Mouse (Mus musculus) c-Kit-positive CD71-negative TER-119-negative erythroid progenitor cells, embryonic 14.5 days (primary cell): ENCODE data around the gene Gm26920.
A peak's percentile ranks its signal among the peaks of the same experiment; 100 is the strongest.

Experiments
- DNase-seq: peaks from one replicate; pipeline ENCODE4 v3.0.0-alpha.2; 2013; ENCODE audit warnings: low read depth

The Gm26920 gene

DNA sequence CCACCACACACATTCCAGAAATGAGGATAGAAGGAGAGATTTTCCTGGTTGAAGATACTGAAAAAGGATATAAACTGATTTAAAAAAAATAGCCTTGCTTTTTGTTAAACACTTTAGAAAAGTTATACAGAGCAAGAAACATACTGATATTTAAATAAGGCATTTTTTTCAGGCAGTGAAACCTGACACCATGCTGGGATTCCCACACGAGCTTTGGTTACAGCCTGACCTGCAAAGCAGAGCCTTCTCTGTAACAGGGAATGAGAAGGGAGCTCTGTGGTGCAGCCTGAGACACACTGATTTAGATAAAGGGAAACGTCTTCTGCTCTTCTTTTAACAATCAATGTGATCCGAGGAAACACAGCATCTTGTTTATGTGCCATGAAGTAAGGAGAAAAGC lies 36.6 kb downstream of the Gm26920 start:
- DNase-seq = no peak

DNA sequence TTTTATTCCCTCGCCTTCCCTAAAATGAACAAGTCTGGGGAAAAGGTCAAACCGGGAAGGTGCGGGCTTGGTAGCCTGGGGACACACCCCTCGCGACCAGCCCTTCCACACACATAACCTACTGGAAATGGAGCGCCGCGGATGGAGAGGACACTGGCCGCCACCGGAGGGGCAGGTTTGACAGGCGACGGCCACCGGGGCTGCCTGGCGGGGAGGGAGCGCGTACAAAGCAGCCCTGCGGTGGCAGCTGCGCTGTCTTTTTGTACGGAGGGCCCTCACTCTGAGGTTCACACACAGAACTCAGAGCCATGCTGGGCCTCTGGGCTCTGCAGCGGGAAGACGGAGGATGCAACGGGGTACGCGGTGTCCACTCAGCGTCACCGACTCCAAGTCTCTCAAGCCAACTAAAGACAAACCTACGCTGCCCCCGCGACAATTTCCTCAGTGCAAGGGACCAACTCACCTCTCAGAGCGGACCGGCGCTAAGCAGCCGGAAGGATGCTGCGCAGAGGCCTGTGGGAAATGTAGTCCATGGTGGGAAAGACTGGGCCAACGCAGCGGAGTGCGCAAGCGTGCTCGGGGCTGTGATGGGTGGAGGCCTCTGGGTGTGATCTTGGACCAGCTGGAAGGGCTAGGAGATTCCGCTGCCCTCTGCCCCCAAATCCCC lies 39.2 kb downstream of the Gm26920 start, which contains the start of gene Zfp14:
Gene Zfp14 (minus strand): TSS at position 499 of the 667 bp plus-strand sequence.
- DNase-seq = peak; percentile 67

DNA sequence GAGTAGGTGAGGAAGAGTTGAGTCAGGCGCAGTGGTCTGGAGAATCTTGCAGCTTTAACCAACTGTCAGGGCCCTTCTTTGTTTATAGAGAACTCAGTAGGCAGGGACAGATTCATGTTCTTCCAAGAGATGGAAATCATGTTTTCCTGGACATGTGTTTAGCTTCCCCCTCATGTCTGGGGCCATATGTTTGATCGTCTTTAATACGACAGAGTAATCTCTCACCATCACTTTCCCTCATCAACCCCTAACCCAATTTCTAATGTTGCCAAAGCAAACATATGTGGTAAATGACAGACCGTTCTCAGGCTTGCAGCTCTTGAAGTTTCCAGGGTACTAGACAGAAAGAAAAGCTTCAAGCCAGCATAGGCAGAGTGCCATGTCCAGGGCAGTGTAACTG lies 42.1 kb downstream of the Gm26920 start:
- DNase-seq = no peak

DNA sequence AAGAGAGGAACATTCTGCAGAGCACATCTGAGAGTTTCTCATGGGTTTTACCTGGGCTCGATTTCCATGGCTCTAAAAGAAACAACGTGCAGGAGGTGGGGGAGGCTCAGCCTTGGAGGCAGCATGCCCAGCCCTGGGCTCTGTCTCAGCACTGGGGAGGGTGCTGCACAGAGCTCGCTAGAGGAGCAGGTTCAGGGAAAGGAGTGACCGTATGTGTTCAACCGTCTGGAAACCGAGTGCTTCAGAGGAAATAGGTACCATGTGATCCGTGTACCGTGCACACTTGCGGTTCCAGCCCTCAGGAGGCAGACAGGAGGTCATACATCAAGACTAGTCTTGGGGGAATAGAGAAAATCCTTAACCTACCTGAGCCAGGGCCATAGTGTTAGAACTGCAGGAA lies 45.9 kb downstream of the Gm26920 start:
- no peak for DNase-seq

DNA sequence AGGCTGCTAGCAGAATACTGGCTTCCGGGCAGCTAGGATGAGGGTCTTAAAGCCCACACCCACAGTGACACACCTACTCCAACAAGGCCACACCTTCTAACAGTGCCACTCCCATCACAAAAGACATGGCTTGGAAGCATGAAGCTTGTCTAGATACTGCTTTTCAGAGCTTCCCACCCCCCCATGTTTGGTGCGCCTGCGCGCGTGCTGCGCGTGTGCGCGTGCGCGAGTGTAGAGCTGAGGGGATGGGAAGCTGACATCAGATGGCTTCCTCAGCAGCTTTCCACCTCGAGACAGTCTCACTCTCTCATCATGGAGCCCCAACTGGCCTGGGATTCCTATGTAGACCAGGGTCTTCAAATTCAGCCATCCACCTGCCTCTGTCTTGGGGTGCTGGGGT lies 55.9 kb downstream of the Gm26920 start:
- DNase-seq = no peak

DNA sequence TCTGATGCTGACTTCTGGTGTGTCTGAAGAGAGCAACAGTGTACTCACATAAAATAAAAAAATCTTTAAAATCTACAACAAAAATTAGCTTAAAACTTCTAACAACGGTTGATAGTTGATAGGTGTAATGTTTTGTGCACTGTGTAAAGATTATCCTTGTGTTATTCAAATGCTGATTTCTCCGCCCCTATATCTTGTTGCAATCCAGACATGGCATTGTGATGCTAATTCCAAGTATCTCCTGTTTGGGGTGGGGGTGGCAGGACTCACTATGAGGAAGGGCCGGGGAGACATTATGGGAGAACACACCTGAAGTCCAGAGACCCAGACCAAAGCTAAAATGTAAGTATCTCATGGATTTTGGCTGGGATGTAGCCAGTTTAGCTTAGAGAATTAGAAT lies 58.8 kb downstream of the Gm26920 start:
- DNase-seq = no peak

DNA sequence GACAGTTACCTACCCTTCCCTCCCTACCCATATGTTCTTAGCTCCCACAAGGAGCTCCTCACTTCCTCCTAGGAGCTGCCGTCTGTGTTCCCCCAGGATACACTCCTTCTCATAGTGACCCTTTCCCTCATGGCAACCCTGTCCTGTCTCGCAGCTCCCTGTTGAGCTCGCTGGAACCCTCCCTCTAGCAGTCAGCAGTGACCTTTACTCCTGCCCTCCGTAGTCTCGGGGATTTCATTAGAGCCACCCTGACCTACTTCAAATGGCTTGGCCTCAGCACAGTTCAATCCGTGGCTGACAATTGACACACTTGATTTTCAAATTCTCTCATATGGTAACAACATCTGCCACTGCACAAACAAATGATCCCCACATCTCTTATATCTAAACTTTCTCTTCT lies 59.5 kb downstream of the Gm26920 start:
- DNase-seq = no peak

DNA sequence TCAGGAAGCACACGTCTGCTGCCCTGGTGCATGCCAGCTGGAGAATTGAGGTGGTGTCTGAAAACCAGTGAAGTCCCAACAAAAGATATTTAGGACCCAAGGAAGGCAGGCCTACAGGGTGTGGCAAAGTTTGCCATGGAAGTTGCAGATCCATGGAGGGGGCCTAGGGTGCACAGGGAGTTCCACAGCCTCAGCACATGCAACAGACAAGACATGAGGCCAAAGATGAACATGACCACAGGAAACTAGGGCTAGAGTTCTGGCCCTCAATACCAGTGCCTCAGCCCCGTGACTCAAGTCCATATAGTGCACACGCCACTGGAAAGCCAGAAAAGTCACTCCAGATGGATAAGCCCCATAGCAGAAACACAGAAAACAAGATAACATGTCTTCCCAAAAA lies 61.6 kb downstream of the Gm26920 start:
- DNase-seq = no peak

DNA sequence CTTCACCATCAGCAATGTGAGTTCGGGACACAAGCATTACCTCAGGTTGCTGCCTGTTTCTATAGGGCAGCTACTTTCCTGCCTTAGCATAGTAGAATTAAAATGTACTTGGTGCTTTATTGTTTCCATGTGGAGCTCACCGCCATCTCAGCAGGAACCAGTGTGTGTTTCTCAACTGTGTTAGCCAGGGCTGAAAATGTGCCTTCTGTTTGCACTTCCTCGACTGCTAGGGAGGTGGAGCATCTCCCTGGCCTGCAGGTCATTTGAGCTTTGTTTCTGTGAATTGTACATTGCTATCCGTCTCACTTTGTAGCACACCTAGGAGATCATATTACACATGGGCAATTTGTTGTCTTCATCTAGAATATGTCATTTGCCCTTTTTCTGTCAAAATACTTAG lies 62.9 kb downstream of the Gm26920 start:
- no peak for DNase-seq

DNA sequence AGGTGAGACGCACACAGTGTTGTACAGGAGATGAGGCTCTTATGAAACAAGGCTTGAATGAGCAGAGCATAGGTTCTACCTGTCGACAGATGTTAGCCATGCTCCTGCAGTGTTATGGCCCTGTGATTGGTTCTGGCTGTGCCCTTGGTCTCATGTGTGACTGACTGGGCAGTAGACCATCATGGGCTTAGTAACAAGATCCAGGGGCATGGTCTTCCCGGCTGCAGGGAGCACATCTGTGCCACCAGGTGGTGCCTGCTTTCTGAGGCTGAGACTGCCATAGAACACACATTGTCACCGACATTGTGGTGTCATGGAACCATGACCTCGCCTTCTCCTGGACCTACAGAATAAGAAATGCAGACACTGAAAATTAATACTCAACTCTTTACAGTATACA lies 64.9 kb downstream of the Gm26920 start:
- no peak for DNase-seq

DNA sequence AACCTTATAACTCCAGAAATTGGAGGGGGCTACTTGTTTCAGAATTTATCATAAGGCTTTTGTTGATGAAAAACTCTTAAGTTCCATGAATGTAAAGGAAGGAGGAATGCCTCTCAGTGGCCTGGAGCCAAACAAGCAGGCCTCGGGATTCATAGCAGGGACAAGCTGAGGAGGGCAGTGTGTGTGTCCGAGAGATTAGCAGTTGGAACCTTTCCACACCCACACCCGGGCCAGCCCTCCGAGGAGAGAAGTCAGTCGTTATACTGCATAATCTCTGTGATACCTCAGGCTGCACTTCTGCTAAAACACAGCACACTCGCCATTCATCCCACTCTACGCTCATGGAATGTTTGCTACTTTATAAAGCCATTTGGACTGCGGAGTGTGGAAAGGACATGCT lies 66.4 kb downstream of the Gm26920 start:
- DNase-seq = no peak

DNA sequence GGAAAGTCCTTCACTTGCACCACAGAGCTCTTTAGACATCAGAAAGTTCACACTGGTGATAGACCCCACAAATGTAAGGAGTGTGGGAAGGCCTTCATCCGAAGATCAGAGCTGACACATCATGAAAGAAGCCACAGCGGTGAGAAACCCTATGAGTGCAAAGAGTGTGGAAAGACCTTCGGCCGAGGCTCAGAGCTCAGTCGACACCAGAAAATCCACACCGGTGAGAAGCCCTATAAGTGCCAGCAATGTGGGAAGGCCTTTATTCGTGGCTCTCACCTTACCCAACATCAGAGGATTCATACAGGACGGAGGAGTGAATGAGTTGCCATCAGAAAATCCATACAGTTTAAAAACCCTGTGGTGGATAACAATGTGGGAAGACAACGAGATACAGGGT lies 66.9 kb downstream of the Gm26920 start:
- DNase-seq = no peak

DNA sequence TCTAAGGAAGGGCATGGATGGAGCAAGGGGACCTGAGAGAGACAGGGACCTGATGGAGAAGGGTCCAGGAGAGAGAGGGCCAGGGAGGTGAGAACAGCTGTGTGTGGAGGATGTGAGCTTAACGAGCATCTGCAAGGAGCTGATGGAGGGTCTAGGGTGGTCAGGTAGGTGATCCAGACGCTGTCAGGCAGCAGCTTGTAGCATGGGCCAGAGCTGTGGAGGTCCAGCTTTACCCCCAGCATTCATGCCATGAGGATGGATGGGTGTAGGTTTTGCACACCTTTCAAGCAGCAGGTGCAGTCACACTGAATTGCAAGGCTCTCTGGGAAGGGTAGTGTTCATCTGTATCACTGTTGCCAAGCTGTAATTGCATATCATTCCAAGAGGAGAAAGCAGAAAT lies 70.7 kb downstream of the Gm26920 start:
- no peak for DNase-seq

DNA sequence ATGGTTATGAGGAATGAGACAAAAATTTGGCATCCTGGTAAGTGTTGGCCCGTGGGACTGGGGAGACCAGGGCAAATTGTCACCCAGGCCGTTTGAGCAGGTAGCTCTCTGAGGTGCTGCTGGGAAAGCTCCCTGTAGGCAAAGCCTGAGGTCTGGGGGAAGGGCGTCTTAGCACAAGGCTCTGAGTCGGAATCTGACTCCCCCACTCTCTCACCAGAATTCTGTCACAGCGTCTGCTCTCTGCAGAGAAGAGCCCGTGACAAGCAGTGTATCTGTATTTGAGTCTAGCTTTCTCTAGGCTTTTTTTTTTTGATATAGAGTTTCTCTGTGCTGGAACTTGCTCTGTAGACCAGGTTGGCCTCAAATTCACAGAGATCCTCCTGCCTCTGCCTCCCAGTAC lies 73.0 kb downstream of the Gm26920 start:
- no peak for DNase-seq

DNA sequence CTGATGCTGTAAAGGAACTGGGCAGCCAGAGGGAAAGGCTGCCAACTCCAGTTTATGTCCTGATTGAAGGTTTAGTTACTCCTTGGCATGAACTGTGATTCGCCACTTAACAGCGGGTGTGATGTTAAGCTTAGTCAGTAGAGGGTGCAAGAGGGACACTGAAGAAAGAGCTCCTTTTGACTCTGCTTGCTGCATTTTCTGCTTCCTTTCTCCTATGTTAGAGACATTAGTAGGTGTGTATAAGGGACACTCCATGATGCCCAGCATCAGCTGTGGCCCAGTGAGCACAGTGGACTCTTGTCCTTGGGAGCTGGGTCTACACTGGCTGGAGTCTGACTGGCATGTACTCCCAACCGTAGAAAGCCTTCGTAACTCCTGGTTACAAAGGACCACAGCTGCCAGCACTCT lies 77.2 kb downstream of the Gm26920 start:
- DNase-seq = peak; percentile 17

DNA sequence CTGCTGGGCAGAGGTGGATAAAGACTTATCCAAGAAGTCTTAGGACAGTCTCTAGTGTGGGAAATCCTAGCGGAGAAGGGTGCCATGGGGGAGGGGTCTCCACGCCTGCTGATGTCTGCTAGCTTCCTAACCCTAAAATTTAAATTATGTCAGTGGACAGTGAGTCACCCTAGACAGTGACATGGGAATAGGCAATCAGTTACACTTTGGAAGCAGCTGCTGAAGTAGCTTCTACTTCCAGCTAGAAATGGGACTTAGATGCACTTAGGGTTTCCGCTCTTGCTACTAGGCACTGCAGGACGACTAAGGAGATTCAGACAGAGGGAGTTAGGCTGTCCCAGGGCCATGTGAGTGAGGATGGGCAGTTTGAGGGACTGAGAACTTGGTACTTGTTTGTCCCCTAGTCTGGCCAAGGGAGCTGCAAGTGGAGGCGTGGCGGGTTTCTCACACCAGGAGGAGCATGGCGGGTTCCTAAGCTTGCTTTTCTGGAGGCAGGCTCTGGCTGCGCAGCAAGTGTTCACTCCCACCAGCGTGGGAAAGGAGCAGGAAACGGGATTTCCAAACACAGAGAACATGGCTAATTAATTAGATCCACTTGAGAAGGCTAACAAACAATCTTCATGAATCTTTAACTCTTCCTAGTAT lies 79.5 kb downstream of the Gm26920 start:
- no peak for DNase-seq

DNA sequence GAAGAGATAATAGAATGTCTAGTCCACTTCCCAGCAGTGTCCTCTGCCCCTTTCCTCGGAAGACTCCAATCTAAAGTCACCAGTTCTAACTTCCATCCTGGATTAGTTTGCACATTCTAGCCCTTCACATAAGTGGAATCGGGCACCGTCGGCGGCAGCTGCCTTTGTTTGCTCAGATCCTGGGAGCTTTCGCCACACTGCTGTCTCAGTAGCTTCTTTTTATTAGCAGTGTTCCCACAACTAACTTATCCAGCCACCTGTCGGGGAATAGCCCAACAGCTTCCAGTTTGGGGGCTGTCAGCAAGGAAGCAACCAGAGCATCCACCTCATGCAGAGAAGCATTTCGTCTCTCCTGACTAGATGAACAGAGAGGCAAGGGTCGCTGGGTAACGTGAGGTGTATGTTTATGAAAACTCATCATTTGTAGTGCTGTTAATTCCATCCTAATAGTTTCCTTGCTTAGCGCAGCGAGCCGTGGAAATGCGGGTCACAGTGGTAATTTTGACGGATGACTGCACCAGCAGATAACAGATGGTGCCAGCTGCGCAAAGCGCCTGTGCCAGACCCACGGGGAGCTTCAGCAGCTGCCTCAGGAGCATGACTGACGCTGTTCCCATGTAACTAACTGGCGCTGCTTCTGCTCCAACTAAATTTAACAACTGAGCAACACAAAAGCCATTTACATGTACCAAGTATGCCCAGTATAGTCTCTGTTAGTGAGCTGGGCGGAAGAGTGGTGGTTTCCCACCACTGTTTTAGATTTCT lies 80.7 kb downstream of the Gm26920 start:
- no peak for DNase-seq

DNA sequence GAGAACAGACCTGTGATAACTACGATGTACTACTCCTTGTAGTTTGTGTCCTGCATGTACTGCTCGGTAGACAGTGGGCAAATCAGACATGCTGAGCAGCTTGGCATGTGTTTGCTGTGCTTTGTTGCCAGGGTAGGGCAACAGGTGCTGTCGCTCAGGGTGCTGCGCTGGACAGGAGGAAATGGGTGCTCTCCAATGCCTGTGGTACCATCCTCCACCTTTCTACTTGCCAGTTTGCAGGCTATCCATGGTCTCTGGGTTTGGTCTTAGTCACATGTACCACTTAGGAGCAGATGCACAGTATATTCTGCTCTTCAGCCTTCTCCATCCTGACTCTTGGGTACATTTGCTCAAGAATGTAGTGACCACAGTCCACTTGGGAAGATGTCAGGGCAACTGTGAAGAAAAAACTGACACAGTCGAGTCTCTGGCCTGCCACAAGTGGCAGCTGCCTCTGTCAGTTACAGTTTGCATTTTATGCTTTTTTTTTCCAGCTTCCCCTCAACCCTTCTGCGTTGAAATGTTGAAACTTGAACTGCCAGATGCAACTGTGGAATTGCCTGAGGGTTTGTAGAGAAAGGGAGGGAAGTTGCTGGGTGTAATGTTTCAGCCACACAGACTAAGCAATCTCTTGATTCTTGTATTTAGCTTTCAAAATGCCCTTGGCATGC lies 82.1 kb downstream of the Gm26920 start:
- DNase-seq = no peak

DNA sequence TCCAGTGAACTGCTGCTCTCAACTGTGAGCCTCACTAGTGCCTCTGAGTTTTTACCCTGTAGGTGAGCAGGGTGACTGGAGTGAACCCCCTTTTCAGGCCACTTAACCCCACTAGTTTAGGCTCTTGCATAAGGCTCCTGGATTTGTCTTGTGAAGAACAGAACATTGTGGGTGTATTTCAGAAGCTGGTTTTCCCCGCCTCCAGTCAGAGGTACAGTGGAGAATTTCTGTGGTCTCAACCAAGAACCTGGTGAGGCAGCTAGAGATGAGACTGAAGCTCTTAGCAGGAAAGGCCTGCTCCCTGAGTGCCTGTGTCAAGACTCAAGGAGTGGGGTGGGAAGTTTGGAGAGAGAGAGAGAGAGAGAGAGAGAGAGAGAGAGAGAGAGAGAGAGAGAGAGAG lies 82.6 kb downstream of the Gm26920 start:
- no peak for DNase-seq
